Mouse (Mus musculus) gastrocnemius, postnatal 25 days (tissue): ENCODE data around the gene Ccdc97. TPM values are rescaled to one million over a fixed set of nuclear protein-coding genes. Genes with fewer than 3 reads are reported as not detected.

Source experiments
- DNase-seq: peaks from one replicate; pipeline ENCODE4 v3.0.0; 2022
- total RNA-seq, 2 experiments: library from RNA; stranded (reverse); gene quantifications; 1 replicate in 1 of 2; 2 replicates in 1 of 2; pipeline ENCODE4 v1.2.3; 2021

Gene Ccdc97
- total RNA-seq, 2 experiments from 2014 or later: 33.6 to 36.2 TPM

DNA sequence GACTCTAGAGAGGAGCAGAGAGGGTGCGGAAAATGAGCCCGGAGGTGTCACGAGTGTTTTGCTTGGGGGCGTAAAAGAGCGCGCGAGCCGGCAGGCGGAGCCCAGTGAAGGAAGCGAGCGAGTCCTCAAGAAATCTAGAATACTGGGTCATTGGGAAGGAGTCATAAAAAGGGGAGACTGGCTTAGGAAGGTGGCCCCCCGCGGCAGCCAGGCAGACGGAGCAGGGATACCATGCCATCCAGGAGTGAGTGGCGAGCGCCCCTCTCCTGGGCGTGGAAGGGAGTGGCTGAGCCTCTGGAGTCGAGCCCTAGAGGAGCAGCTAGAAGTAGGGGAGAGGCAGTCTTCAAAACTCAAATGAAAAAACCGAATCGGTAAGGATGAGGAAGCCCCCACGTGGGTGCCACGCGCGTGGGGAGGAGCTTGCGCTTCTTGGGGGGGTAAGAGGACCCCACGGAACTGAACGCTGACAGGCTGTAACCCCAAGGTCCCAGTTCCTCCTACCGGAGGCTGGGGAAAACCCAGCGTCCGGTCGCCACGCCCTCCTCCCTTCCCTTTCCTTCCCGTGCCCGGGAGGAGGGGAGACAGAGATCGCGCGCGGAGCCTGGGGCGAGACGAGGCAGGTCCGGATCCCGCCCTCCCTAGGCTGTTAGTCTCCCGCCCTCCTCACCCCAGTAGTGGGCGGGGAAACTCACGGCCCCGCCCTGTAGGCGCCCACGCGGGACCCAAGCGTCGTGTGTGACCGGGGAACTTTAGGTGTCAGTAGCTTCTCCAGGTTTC lies 29.9 kb downstream of the Ccdc97 start:
- peak; percentile 79 for DNase-seq

DNA sequence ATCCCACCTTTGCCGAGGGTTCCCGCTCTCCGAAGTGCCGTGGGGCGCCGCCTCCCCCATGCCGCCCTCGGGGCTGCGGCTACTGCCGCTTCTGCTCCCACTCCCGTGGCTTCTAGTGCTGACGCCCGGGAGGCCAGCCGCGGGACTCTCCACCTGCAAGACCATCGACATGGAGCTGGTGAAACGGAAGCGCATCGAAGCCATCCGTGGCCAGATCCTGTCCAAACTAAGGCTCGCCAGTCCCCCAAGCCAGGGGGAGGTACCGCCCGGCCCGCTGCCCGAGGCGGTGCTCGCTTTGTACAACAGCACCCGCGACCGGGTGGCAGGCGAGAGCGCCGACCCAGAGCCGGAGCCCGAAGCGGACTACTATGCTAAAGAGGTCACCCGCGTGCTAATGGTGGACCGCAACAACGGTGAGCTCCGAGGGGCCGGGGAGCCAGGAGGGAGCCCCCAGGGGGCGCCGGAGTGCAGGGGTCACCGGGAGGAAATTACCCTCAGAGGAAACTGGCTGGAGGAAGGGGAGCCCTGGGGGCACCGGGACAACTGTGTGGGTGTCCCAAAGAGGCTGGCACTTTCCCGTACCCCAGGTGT lies 31.0 kb downstream of the Ccdc97 start:
- DNase-seq: no peak

DNA sequence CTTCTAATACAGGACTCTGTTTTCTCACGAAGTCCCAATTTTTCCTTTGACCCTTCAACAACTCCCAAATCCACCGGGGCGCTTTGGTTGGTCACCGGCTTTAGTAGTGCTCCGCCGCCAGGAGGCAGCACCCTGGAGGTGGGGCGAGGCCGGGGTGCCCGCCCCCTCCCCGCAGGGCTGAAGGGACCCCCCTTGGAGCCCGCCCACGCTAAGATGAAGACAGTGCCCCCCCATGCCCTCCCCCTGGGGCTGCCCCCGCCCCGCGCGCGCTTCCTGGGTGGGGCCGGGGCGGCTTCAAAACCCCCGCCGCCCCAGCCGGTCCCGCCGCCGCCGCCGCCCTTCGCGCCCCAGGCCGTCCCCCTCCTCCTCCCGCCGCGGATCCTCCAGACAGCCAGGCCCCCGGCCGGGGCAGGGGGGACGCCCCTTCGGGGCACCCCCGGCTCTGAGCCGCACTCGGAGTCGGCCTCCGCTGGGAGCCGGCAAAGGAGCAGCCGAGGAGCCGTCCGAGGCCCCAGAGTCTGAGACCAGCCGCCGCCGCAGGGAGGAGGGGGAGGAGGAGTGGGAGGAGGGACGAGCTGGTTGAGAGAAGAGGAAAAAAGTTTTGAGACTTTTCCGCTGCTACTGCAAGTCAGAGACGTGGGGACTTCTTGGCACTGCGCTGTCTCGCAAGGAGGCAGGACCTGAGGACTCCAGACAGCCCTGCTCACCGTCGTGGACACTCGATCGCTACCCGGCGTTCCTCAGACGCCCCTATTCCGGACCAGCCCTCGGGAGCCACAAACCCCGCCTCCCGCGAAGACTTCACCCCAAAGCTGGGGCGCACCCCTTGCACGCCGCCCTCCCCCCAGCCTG lies 32.0 kb downstream of the Ccdc97 start, which contains the start of gene Tgfb1:
Gene Tgfb1, plus strand, starts transcription at position 323 of the 852 bp plus-strand sequence.
- DNase-seq: peak; percentile 86

GRCm38 (mm10) chr7:25685926-25686470 lies 32.9 kb downstream of the Ccdc97 start:
- no peak for DNase-seq

DNA sequence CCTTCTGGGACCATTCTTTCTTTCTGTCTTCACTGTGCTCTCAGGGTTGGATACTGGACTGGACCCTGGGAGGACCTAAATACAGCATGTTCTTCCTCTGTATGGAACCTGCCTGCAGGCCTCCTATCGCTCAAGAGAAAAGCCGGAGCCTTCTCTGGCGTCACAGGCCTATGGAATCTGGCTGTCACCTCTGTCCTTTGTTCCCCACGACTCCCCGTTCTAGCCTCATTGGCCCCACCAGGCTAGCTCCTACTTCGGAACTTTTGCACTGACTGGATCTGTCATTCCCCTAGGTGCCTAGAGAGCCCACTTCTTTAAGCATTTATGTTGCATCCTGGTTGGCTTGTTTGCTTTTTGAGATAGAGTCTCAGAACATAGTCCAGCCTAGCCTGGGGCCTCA lies 34.2 kb downstream of the Ccdc97 start:
- no peak for DNase-seq

DNA sequence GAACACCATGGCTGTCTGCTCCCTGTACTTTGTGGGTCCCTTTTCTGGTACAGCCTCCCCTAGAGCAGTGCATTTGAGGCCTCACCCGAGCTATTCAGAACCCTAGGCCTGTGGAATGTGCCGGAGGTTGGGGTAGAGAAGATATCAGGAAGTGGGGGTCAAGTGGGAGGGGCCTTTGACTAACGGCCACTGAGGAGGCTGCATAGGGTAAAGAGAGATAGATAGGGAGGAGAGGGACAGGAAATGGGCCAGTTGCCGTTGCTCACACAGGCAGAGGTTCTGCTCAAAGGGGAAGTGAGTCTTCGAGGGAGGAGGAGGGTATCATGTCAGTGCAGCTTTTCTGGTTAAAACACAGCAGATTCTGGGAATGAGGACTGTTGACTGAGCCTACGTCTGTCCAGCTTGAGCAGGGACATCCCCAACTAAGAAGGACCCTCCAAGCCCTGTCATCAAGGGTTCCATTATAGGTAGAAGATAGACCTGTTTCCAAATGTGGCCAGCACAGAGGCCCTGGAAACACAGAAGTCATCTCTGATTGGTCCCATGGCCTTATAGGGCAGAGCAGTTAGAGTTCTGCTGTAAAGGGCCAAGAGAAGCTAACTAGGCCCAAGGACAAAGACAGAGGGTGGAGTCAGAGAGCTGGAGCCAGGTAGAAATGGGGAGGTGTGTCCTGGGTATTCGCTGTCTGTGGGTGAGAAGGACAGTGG lies 35.3 kb downstream of the Ccdc97 start:
- DNase-seq: no peak

- no peak for DNase-seq
Measured at GRCm38 (mm10) chr7:25681341-25682231, 37.3 kb downstream of the Ccdc97 start.

DNA sequence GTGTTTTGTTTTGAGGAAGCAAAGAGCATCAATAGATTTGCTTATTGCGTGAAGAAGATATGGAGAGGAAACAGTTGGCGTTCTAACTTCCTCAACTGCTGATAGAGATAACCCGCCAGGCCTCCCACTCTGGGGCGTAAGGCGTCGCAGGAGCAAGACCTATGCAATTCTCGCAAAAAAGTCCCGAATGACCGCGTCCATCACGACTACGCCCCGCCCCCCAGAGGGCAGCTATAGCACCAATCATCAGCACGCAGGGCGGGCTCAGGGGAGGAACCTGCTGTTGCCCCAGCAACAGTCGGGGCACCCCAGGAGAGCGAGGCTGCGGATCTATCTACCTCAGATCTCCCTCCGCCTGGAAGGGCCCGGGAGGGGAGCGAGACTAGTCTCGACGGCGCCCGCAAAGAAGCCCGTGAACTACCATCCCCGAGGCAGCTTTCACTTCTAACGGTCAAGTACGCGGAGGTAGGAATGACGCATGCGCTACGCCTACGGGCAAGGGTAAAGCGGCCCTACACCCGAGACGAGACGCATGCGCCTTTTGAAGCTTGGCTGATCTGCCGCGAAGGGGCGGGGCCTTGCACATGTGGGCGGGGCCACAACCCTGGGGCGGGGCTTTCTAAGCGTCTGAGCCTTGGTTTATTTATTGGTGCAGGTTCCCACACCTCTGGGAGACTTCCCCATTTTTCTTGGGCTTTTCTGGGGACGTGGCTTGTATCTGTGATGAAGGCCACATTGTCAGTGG lies 38.2 kb downstream of the Ccdc97 start, which contains the start of gene B9d2:
Gene B9d2, plus strand, starts transcription at position 267 of the 745 bp plus-strand sequence.
- DNase-seq: peak; percentile 93

- no peak for DNase-seq
Measured at GRCm38 (mm10) chr7:25679971-25680370, 38.9 kb downstream of the Ccdc97 start.

DNA sequence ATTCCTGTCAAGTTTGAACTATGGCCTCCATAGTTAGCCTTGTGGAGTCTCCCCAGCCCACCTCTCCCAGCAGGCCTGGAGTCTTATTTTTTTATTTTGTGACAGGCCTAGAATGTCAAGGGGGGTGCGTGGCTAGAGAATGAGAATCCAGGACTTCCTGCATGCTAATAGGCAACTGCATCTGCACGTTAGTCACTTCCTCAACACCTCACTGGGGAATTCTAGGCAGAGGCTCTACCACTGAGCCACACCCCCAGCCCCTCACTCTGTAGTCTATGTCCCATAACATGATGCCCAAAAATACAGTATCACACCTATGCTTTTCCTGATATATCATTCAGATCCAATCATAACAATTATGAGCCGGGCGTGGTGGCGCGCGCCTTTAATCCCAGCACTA lies 41.9 kb downstream of the Ccdc97 start:
- DNase-seq: no peak

GRCm38 (mm10) chr7:25676085-25676781 lies 42.7 kb downstream of the Ccdc97 start:
- DNase-seq: peak; percentile 59

DNA sequence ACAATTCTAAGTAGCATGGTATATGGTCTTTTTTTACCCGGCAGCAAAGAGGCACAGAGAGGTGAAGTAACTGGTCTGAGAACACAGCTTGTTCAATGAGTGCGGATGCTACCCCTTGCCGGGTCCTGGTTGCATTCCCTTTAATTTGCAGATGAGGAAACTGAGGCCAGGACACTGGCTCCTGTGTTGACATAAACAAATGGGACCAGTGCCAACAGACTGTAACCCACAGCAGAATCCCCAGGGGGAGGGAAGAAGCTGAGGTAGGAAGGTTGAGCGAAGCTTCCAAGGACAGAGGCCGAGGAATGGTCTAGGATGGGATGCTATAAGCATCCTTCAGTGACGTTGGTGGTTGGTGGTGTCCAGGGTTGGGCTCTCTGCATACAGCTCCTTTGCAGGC lies 43.5 kb downstream of the Ccdc97 start:
- no peak for DNase-seq

GRCm38 (mm10) chr7:25674719-25675300 lies 44.1 kb downstream of the Ccdc97 start, which contains the start of gene Tmem91:
TSS of gene Tmem91 (minus strand) at chr7:25675166.
- no peak for DNase-seq

DNA sequence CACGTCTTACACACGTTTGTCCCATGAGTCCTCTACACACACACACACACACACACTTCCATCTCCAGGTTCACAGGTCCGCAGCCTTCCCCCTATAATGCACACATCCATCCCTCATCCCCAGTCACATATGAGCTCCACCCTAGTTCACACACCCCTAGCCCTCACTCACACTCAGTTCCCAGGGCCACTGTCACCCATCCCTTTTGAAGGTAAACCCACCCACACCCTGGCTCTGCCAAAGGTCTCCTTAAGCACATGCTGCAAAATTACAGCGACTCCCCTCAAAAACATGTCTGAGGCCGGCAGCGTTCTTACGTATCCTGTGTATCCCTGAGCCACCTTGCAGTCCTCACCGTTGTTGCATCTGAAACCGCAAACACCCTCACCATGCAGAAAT lies 44.6 kb downstream of the Ccdc97 start:
- DNase-seq: no peak

GRCm38 (mm10) chr7:25672442-25672841 lies 46.4 kb downstream of the Ccdc97 start:
- no peak for DNase-seq

DNA sequence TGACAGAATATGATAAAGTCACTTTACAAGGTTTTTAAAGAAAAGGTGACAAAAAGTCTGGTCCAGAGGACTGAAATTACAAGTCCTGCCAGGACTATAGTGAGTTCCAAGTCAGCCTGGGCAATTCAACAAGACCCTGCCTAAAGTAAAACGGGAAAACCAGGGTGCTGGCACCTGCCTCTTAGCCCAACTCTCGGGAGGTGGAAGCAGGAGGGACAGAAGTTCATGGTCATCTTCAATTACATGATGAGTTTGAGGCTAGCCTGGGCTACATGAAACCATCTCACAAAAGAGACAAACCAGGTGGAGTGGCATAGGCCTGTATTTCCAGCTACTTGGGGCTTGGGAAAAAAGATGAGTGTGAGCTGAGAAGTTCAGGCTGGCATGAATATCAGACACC lies 47.2 kb downstream of the Ccdc97 start:
- DNase-seq: no peak

GRCm38 (mm10) chr7:25670096-25670495 lies 48.8 kb downstream of the Ccdc97 start:
- no peak for DNase-seq

- DNase-seq: no peak
Measured at GRCm38 (mm10) chr7:25669631-25670030, 49.3 kb downstream of the Ccdc97 start.

GRCm38 (mm10) chr7:25669158-25669557 lies 49.7 kb downstream of the Ccdc97 start:
- no peak for DNase-seq
